Mouse (Mus musculus) CH12.LX (cell line): ENCODE data around the gene Il20rb.

Source experiments
- CHD1 ChIP-seq: IDR thresholded peaks from 2 replicates; pipeline ENCODE4 v1.6.1; 2012; ENCODE audit warnings: low read depth, low read length, improper control_type of control experiment, inconsistent platforms
- CTCF ChIP-seq, 2 experiments: IDR thresholded peaks in 1 of 2; conservative IDR thresholded peaks in 1 of 2; 2 replicates each; pipeline ENCODE4 v1.5.1; 2011 to 2012; ENCODE audit warnings: low read depth in 2 of 2, low read length in 2 of 2, improper control_type of control experiment in 1 of 2, inconsistent platforms in 1 of 2, mild to moderate bottlenecking in 1 of 2, moderate library complexity in 1 of 2
- E2F4 ChIP-seq: IDR thresholded peaks from 2 replicates; pipeline ENCODE4 v1.6.1; 2011; ENCODE audit warnings: low read depth, low read length, improper control_type of control experiment; ENCODE audit not compliant: insufficient replicate concordance
- ETS1 ChIP-seq: conservative IDR thresholded peaks from 2 replicates; pipeline ENCODE4 v1.6.1; 2012; ENCODE audit warnings: low read depth, mild to moderate bottlenecking, inconsistent platforms, low read length, improper control_type of control experiment, moderate library complexity
- POLR2A ChIP-seq: IDR thresholded peaks from 2 replicates; pipeline ENCODE4 v1.6.1; 2011; ENCODE audit warnings: low read depth, mild to moderate bottlenecking, improper control_type of control experiment, low read length
- RAD21 ChIP-seq: IDR thresholded peaks from 2 replicates; pipeline ENCODE4 v1.6.1; 2011; ENCODE audit warnings: low read depth, mild to moderate bottlenecking, low read length, improper control_type of control experiment, moderate library complexity

- TF ChIP-seq CTCF (conservative IDR thresholded peaks at IDR 0.05 in 1 of 2, IDR thresholded peaks at IDR 0.05 in 1 of 2; ENCODE audit: low read depth in 2 of 2, low read length in 2 of 2) (no peak), ETS1 (no peak), CHD1 (no peak), RAD21 (no peak), POLR2A (no peak), E2F4 (no peak)
These were observed 71.1 kb downstream of the Il20rb start for GRCm38 (mm10) chr9:100415328-100415979.
